In the genomic region with DNA sequence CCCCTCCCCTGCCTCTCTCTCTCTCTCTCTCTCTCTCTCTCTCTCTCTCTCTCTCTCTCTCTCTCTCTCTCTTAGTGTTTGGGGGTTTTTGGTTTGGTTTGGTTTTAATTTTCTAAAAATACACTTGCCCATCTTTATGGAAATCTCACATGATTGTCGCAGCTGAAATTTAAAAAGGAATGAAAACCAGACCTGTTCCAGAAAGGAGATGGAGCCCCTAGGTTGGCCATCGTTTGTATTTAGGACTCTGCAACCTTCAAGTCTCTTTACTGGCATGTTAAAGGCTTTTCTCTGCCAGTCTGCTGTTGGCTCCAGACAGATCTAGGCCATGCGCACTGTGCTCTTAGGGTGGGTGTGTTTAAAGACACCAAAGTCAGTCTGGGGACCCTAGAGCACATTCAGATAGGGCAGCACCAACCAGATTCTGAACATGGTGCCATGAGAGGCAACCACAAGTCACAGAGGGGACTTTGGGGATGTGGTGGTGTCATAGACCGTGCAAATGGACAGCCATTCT, we compare ENCODE assay signal across 9 mouse cellular contexts.
DNase-seq lines count a peak whose midpoint lies in the region; ATAC-seq and TF ChIP-seq lines count a peak whose summit lies in the region.
"Had no signal": no experiment of that assay in that cellular context is flagged by ENCODE, and none has a peak within 500 bp of the region (broad histone marks: within the 10 kb centered on the region; RNA-seq: fewer than 3 reads in every experiment).

No protein-coding gene starts in this region.

- peak overlapping the region in 1 of 2 experiments; percentile 43; a peak in 2 of 4 replicates for H3K4me3 ChIP-seq in heart, embryonic 14.5 days (ENCODE audit: control insufficient read depth in 1 of 2, insufficient read depth in 1 of 2, low read depth in 1 of 2, low read length in 2 of 2)
- H3K4me3 ChIP-seq in forebrain, embryonic 13.5 days: peak overlapping the region; percentile 45
- H3K4me3 ChIP-seq in midbrain, embryonic 11.5 days (ENCODE audit: low read depth, low read length): peak overlapping the region; percentile 32; the same call in 1 of the 2 replicates
- no peak overlapping the region for H3K4me3 ChIP-seq in thymus, adult 2 months (ENCODE audit: control insufficient read depth, insufficient read depth, low read length)

- no peak for TF ChIP-seq POLR2A in thymus, adult 2 months (IDR thresholded peaks at IDR 0.05; ENCODE audit: control insufficient read depth, extremely low read depth, insufficient read depth, low read length, poor library complexity)

- 57% methylated on average over 4 of the region's 4 CpGs for WGBS in heart, embryonic 14.5 days
- whole genome bisulfite sequencing in forebrain, embryonic 13.5 days: 59% methylated on average over 4 of the region's 4 CpGs
- WGBS in midbrain, embryonic 11.5 days: 59% methylated on average over 4 of the region's 4 CpGs
- WGBS in thymus, adult 2 months: 63% methylated on average over 4 of the region's 4 CpGs

- no peak for TF ChIP-seq CTCF in thymus, adult 2 months (IDR thresholded peaks at IDR 0.05; ENCODE audit: borderline replicate concordance, control insufficient read depth, extremely low read depth, insufficient read depth, low read length, poor library complexity)

- peaks cover 10% of the 10 kb centered on the region; the same call in 1 of the 2 replicates for H3K27me3 ChIP-seq in heart, embryonic 14.5 days (ENCODE audit: control insufficient read depth, insufficient read depth, low read length)
- no peaks in the 10 kb centered on the region for H3K27me3 ChIP-seq in forebrain, embryonic 13.5 days
- H3K27me3 ChIP-seq in midbrain, embryonic 11.5 days (ENCODE audit: control insufficient read depth, insufficient read depth, low read length): no peaks in the 10 kb centered on the region
- H3K27me3 ChIP-seq in thymus, adult 2 months (ENCODE audit: control insufficient read depth, insufficient read depth, low read length): no peaks in the 10 kb centered on the region

- H3K36me3 ChIP-seq in heart, embryonic 14.5 days (ENCODE audit: control insufficient read depth, insufficient read depth, low read length): no peaks in the 10 kb centered on the region
- no peaks in the 10 kb centered on the region for H3K36me3 ChIP-seq in forebrain, embryonic 13.5 days (ENCODE audit: poor library complexity, severe bottlenecking)
- no peaks in the 10 kb centered on the region for H3K36me3 ChIP-seq in midbrain, embryonic 11.5 days (ENCODE audit: control insufficient read depth, insufficient read depth, low read length)
- no peaks in the 10 kb centered on the region for H3K36me3 ChIP-seq in thymus, adult 2 months (ENCODE audit: control insufficient read depth, insufficient read depth, low read length)

- no peak overlapping the region for H3K9ac ChIP-seq in heart, embryonic 14.5 days (ENCODE audit: low read length)
- H3K9ac ChIP-seq in forebrain, embryonic 13.5 days: no peak overlapping the region
- H3K9ac ChIP-seq in midbrain, embryonic 11.5 days (ENCODE audit: low read length): no peak overlapping the region
- H3K9ac ChIP-seq: liver, embryonic 14.5 days had no signal

- no peak for DNase-seq in heart, postnatal 14 days
- DNase-seq in brain, embryonic 18.5 days (ENCODE audit: low read depth, low spot score): peak; percentile 8
- DNase-seq in midbrain, embryonic 11.5 days (ENCODE audit: low spot score, missing footprints): no peak
- DNase-seq in left cerebral cortex, postnatal 4 days: no peak
- no peak for DNase-seq in ovary, postnatal 36 days (ENCODE audit: low spot score)
- no peak for DNase-seq in thymus, adult 2 months

- intact Hi-C loops in heart, postnatal 14 days (cut with DNase I): loop anchor here (1.0 to 10.0 kb wide), 2 partner anchors 240 to 404 kb away; partner anchors contain the start of gene Btbd11
- intact Hi-C loops in left cerebral cortex, postnatal 4 days (cut with DNase I): loop anchor here (10.0 kb wide), 2 partner anchors 230 to 400 kb away; no protein-coding TSS in a partner anchor

- H3K4me2 ChIP-seq in heart, embryonic 14.5 days (ENCODE audit: low read length): peak overlapping the region; percentile 87
- peak overlapping the region; percentile 71 for H3K4me2 ChIP-seq in forebrain, embryonic 13.5 days
- peak overlapping the region; percentile 58; the same call in 1 of the 2 replicates for H3K4me2 ChIP-seq in midbrain, embryonic 11.5 days

- H3K9me3 ChIP-seq in heart, embryonic 14.5 days (ENCODE audit: control insufficient read depth, low read length): no peaks in the 10 kb centered on the region
- H3K9me3 ChIP-seq in forebrain, embryonic 13.5 days (replicated peaks): no peaks in the 10 kb centered on the region
- H3K9me3 ChIP-seq in midbrain, embryonic 11.5 days (ENCODE audit: control insufficient read depth, low read length): no peaks in the 10 kb centered on the region

- ATAC-seq in heart, embryonic 14.5 days (ENCODE audit: insufficient number of reproducible peaks, insufficient read depth, low FRiP score, low read depth): no peak
- peak; percentile 46 for ATAC-seq in forebrain, embryonic 13.5 days
- no peak for ATAC-seq in midbrain, embryonic 11.5 days (ENCODE audit: low FRiP score)

- no peak overlapping the region for H3K27ac ChIP-seq in heart, embryonic 14.5 days (replicated peaks in 1 of 2; ENCODE audit: control insufficient read depth in 1 of 2, insufficient read depth in 1 of 2, low read depth in 2 of 2, low read length in 2 of 2)
- no peak overlapping the region for H3K27ac ChIP-seq in forebrain, embryonic 13.5 days
- H3K27ac ChIP-seq in midbrain, embryonic 11.5 days (ENCODE audit: low read depth, low read length): no peak overlapping the region
- H3K27ac ChIP-seq in thymus, adult 2 months (ENCODE audit: control insufficient read depth, insufficient read depth, low read length): no peak overlapping the region
- H3K27ac ChIP-seq: liver, embryonic 14.5 days had no signal

- H3K4me1 ChIP-seq in heart, embryonic 14.5 days (ENCODE audit: control insufficient read depth in 2 of 2, insufficient read depth in 2 of 2, low read length in 2 of 2): no peaks in the 10 kb centered on the region; a peak in 1 of 4 replicates
- peaks cover 3% of the 10 kb centered on the region; the same call in 1 of the 2 replicates for H3K4me1 ChIP-seq in forebrain, embryonic 13.5 days
- H3K4me1 ChIP-seq in midbrain, embryonic 11.5 days (ENCODE audit: control insufficient read depth, insufficient read depth, low read length): no peaks in the 10 kb centered on the region
- peaks cover 5% of the 10 kb centered on the region for H3K4me1 ChIP-seq in thymus, adult 2 months (replicated peaks; ENCODE audit: control insufficient read depth, insufficient read depth, low read length)
